In the genomic region with DNA sequence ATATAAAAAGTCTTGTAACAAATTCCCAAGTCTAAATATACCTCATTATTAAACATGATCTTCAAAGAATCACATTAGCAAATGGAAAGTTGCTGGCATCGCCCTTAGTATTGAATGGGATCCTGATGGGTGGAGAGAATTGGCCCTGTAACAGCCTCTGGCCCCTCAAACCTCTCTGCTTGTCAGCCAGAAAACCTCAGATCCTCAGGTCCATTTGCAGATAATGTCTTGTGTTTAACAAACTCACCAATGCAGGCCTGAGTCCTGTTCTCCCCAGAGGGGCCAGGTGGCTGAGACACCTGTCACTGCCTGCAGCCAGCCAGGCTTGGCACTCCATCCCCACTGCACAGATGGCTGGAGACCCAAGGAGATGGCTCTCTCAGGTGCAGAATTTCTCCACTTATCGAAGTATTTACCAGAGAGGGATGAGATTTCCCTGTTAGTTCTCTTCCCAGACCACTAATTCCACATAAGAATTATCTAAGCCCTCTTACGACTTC, we compare ENCODE assay signal across 13 mouse cellular contexts. TPM values are rescaled to one million over a fixed set of nuclear protein-coding genes. Genes with fewer than 3 reads are reported as not detected.
DNase-seq lines count a peak whose midpoint lies in the region; ATAC-seq and TF ChIP-seq lines count a peak whose summit lies in the region.
"Had no signal": no experiment of that assay in that cellular context is flagged by ENCODE, and none has a peak within 500 bp of the region (broad histone marks: within the 10 kb centered on the region; RNA-seq: fewer than 3 reads in every experiment).

No protein-coding gene starts in this region.

- H3K4me3 ChIP-seq in forebrain, embryonic 13.5 days: no peak overlapping the region
- H3K4me3 ChIP-seq in forebrain, embryonic 10.5 days: no peak overlapping the region
- H3K4me3 ChIP-seq in hindbrain, postnatal 0 days (ENCODE audit: low read length): no peak overlapping the region
- H3K4me3 ChIP-seq in thymus, adult 2 months (ENCODE audit: control insufficient read depth, insufficient read depth, low read length): no peak overlapping the region
- H3K4me3 ChIP-seq: embryonic facial prominence, embryonic 12.5 days; gastrocnemius, adult 2 months; kidney, embryonic 15.5 days had no signal

- TF ChIP-seq CTCF in hindbrain, postnatal 0 days (IDR thresholded peaks at IDR 0.05; ENCODE audit: low read depth): no peak
- TF ChIP-seq CTCF in thymus, adult 2 months (IDR thresholded peaks at IDR 0.05; ENCODE audit: borderline replicate concordance, control insufficient read depth, extremely low read depth, insufficient read depth, low read length, poor library complexity): no peak

- no peak for TF ChIP-seq POLR2A in thymus, adult 2 months (IDR thresholded peaks at IDR 0.05; ENCODE audit: control insufficient read depth, extremely low read depth, insufficient read depth, low read length, poor library complexity)

- H3K4me1 ChIP-seq in forebrain, embryonic 13.5 days: peaks cover 7% of the 10 kb centered on the region; the same call in 1 of the 2 replicates
- peaks cover 3% of the 10 kb centered on the region; the same call in 1 of the 2 replicates for H3K4me1 ChIP-seq in forebrain, embryonic 10.5 days
- no peaks in the 10 kb centered on the region for H3K4me1 ChIP-seq in hindbrain, postnatal 0 days (ENCODE audit: insufficient read depth, low read length)
- H3K4me1 ChIP-seq in thymus, adult 2 months (replicated peaks; ENCODE audit: control insufficient read depth, insufficient read depth, low read length): no peaks in the 10 kb centered on the region
- H3K4me1 ChIP-seq: kidney, embryonic 15.5 days had no signal

- DNase-seq in forebrain, embryonic 10.5 days (ENCODE audit: extremely low spot score, low spot score): no peak
- peak; percentile 5 for DNase-seq in right cerebral cortex, postnatal 14 days
- DNase-seq in right cerebral cortex, postnatal 10 days (ENCODE audit: low spot score in 2 of 2): no peak
- DNase-seq in hindbrain, postnatal 0 days (ENCODE audit: low spot score): peak; percentile 78
- no peak for DNase-seq in thymus, adult 2 months
- no peak for DNase-seq in heart, postnatal 36 days
- DNase-seq: adrenal gland, postnatal 14 days; gastrocnemius, adult 2 months; thymus, postnatal 4 days had no signal

- no peak overlapping the region for H3K9ac ChIP-seq in forebrain, embryonic 13.5 days
- H3K9ac ChIP-seq in hindbrain, postnatal 0 days (replicated peaks; ENCODE audit: low read length): no peak overlapping the region
- H3K9ac ChIP-seq: embryonic facial prominence, embryonic 12.5 days; kidney, embryonic 15.5 days had no signal

- intact Hi-C loops in heart, postnatal 36 days (cut with DNase I): no loop called here

- no peaks in the 10 kb centered on the region for H3K9me3 ChIP-seq in forebrain, embryonic 13.5 days (replicated peaks)
- no peaks in the 10 kb centered on the region for H3K9me3 ChIP-seq in forebrain, embryonic 10.5 days
- H3K9me3 ChIP-seq in hindbrain, postnatal 0 days (ENCODE audit: low read length): no peaks in the 10 kb centered on the region
- H3K9me3 ChIP-seq: embryonic facial prominence, embryonic 12.5 days; kidney, embryonic 15.5 days had no signal

- no peaks in the 10 kb centered on the region for H3K27me3 ChIP-seq in forebrain, embryonic 13.5 days
- H3K27me3 ChIP-seq in forebrain, embryonic 10.5 days (ENCODE audit: poor library complexity, severe bottlenecking): no peaks in the 10 kb centered on the region
- H3K27me3 ChIP-seq in hindbrain, postnatal 0 days (ENCODE audit: insufficient read depth, low read length): no peaks in the 10 kb centered on the region
- no peaks in the 10 kb centered on the region for H3K27me3 ChIP-seq in thymus, adult 2 months (ENCODE audit: control insufficient read depth, insufficient read depth, low read length)
- H3K27me3 ChIP-seq: embryonic facial prominence, embryonic 12.5 days; kidney, embryonic 15.5 days had no signal

- H3K27ac ChIP-seq in forebrain, embryonic 13.5 days: no peak overlapping the region
- H3K27ac ChIP-seq in forebrain, embryonic 10.5 days: no peak overlapping the region
- H3K27ac ChIP-seq in hindbrain, postnatal 0 days: no peak overlapping the region
- no peak overlapping the region for H3K27ac ChIP-seq in thymus, adult 2 months (ENCODE audit: control insufficient read depth, insufficient read depth, low read length)
- H3K27ac ChIP-seq: embryonic facial prominence, embryonic 12.5 days; gastrocnemius, adult 2 months; kidney, embryonic 15.5 days had no signal

- no peak overlapping the region for H3K4me2 ChIP-seq in forebrain, embryonic 13.5 days
- H3K4me2 ChIP-seq in hindbrain, postnatal 0 days (ENCODE audit: low read depth, low read length): no peak overlapping the region
- H3K4me2 ChIP-seq: embryonic facial prominence, embryonic 12.5 days; kidney, embryonic 15.5 days had no signal

- H3K36me3 ChIP-seq in forebrain, embryonic 13.5 days (ENCODE audit: poor library complexity, severe bottlenecking): no peaks in the 10 kb centered on the region
- H3K36me3 ChIP-seq in forebrain, embryonic 10.5 days (replicated peaks): no peaks in the 10 kb centered on the region
- H3K36me3 ChIP-seq in hindbrain, postnatal 0 days (ENCODE audit: insufficient read depth, low read length): no peaks in the 10 kb centered on the region
- H3K36me3 ChIP-seq in thymus, adult 2 months (ENCODE audit: control insufficient read depth, insufficient read depth, low read length): no peaks in the 10 kb centered on the region
- H3K36me3 ChIP-seq: embryonic facial prominence, embryonic 12.5 days; kidney, embryonic 15.5 days had no signal

- WGBS in forebrain, embryonic 13.5 days: 58% methylated on average over 3 of the region's 3 CpGs
- 78% methylated on average over 3 of the region's 3 CpGs for WGBS in forebrain, embryonic 10.5 days
- 50% methylated on average over 3 of the region's 3 CpGs for WGBS in hindbrain, postnatal 0 days
- WGBS in thymus, adult 2 months: 91% methylated on average over 3 of the region's 3 CpGs

- ATAC-seq in forebrain, embryonic 13.5 days: peak; percentile 79
- peak; percentile 87 for ATAC-seq in hindbrain, postnatal 0 days
- no peak for ATAC-seq in megakaryocyte progenitor cell, adult 5-6 weeks (replicated peaks; ENCODE audit: poor library complexity)

RNA-seq across cellular contexts. Expression of gene Emcn, which starts 27.0 kb away (rescaled TPM):
- polyA plus RNA-seq in forebrain, embryonic 13.5 days (2015; fragmentation: Nextera tagmentation; extraction: Ambion mirVana): 10.4 and 10.5 TPM in 2 replicates
- polyA plus RNA-seq in forebrain, embryonic 10.5 days (2016; fragmentation: Nextera tagmentation; extraction: Ambion mirVana): 24.3 and 24.6 TPM in 2 replicates
- 3.5 and 7.1 TPM in 2 replicates for total RNA-seq in hindbrain, postnatal 0 days (2014; rRNA removed)
- 8.7 and 9.5 TPM in 2 replicates for polyA plus RNA-seq in hindbrain, postnatal 0 days (2015; fragmentation: Nextera tagmentation; extraction: Ambion mirVana)
- 2.4 and 4.2 TPM in 2 replicates for polyA plus RNA-seq in thymus, adult 2 months (2012; rRNA removed)
- 10 to 100 TPM; 49.5 to 53.6 TPM for total RNA-seq in heart, postnatal 36 days (2021)
- total RNA-seq in megakaryocyte progenitor cell, adult 5-6 weeks (2015): 0.88 and 2.0 TPM in 2 replicates
- total RNA-seq in megakaryocyte progenitor cell, adult 5-6 weeks (2017): 0.12 and 1.6 TPM in 2 replicates

Comparison
In these comparisons a context has a peak if more than half of its experiments do, and no peak if none do; other contexts are left out.
1. DNase-seq: peak in right cerebral cortex, postnatal 14 days (single experiment) and hindbrain, postnatal 0 days (single experiment); none in forebrain, embryonic 10.5 days (single experiment), right cerebral cortex, postnatal 10 days (0 of 2), thymus, adult 2 months (single experiment) and heart, postnatal 36 days (0 of 2).